Mouse (Mus musculus): Measurements from ENCODE around the gene Lmna. TPM values are rescaled to one million over a fixed set of nuclear protein-coding genes. Genes with fewer than 3 reads are reported as not detected.

Lmna gene
- polyA plus RNA-seq, 1 experiment from 2014 or later, result 78.2 TPM

DNA sequence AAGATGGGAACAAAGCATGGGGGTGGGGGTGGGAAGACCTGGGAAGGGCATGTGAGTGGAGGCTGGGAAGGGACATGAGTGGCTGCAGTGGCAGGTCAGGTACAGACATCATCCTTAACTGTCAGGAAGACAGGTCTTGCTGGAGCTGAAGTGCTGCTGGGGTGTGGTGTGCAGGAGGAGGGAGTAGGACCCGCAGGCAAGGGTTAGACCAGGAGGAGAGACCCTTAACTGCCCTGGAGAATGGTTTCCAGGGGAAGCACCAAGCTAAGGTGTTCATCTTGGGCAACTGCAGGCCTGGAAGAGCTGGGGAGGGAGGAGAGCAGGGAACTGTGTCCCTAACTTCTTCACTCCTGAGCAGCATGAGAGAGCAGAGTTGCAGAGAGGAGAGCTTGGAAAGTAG, 22.4 kb downstream of the Lmna start:
- 82% methylated on average over 1 of the region's 1 CpGs for WGBS (ENCODE audit: insufficient replicate concordance)
- no peak overlapping the region for H3K27ac ChIP-seq (ENCODE audit: low read depth, low read length)
- H3K4me3 ChIP-seq (ENCODE audit: low read depth, low read length), result no peak overlapping the region
- peaks cover 38% of the 10 kb centered on the region for H3K4me1 ChIP-seq (ENCODE audit: control insufficient read depth, insufficient read depth, low read length)
- H3K9ac ChIP-seq (ENCODE audit: low read depth, low read length), result no peak overlapping the region
- ATAC-seq (replicated peaks; ENCODE audit: insufficient number of reproducible peaks, low FRiP score, low TSS enrichment), result no peak
- no peaks in the 10 kb centered on the region for H3K9me3 ChIP-seq (replicated peaks; ENCODE audit: control insufficient read depth, low read length)
- peaks cover 8% of the 10 kb centered on the region; the same call in 1 of the 2 replicates for H3K36me3 ChIP-seq (ENCODE audit: control insufficient read depth, insufficient read depth, low read length)
- peaks cover 42% of the 10 kb centered on the region for H3K27me3 ChIP-seq (ENCODE audit: control insufficient read depth, insufficient read depth, low read length)
- no peak overlapping the region for H3K4me2 ChIP-seq

DNA sequence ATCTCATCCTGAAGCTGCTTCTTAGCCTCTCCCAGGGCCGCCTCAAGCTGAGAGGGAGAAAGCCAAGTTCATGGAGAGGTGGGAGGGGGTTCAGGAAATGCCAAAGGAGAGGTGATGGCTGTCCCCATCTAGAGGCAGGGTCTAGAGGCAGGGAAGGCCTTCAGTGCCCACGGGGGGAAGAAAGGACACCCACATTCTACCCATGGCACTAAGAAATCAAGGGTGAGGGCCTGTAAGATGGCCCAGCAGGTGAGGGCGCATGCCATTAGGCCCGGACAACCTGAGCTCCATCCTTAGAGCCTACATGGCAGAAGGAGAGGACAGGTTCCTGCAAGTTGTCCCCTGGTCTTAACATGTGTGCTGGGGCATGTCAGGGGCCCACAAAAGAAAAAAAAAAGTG, 22.9 kb downstream of the Lmna start:
- H3K36me3 ChIP-seq (ENCODE audit: control insufficient read depth, insufficient read depth, low read length), result peaks cover 8% of the 10 kb centered on the region; the same call in 1 of the 2 replicates
- no peak overlapping the region for H3K9ac ChIP-seq (ENCODE audit: low read depth, low read length)

DNA sequence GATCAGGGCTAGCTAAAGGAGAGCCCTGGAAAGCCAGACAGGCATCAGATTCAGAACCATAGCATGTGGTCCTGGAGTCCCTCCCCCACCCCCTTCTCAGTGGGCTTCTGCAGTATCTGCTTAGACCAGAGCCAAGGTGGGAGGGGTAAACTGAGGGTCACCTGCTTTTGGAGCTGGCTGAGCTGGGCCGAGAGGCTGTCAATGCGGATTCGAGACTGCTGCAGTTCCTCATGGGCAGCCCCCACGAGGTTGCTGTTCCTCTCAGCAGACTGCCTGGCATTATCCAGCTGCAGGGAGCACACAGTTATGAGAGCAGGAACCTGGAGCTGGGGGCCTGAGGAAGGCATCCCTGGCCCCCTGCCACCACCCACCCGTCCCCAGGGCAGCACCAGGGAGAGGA, 23.7 kb downstream of the Lmna start:
- WGBS (ENCODE audit: insufficient replicate concordance), result 74% methylated on average over 5 of the region's 5 CpGs
- Histone ChIP-seq H3K9ac (ENCODE audit: low read depth, low read length) (no peak overlapping the region), H3K27me3 (ENCODE audit: control insufficient read depth, insufficient read depth, low read length) (peaks cover 48% of the 10 kb centered on the region), H3K9me3 (replicated peaks; ENCODE audit: control insufficient read depth, low read length) (no peaks in the 10 kb centered on the region), H3K4me3 (ENCODE audit: low read depth, low read length) (no peak overlapping the region), H3K27ac (ENCODE audit: low read depth, low read length) (no peak overlapping the region), H3K36me3 (ENCODE audit: control insufficient read depth, insufficient read depth, low read length) (peaks cover 8% of the 10 kb centered on the region; the same call in 1 of the 2 replicates), H3K4me2 (no peak overlapping the region), H3K4me1 (ENCODE audit: control insufficient read depth, insufficient read depth, low read length) (peaks cover 32% of the 10 kb centered on the region)
- ATAC-seq (replicated peaks; ENCODE audit: insufficient number of reproducible peaks, low FRiP score, low TSS enrichment), result no peak

More for the DNA sequence above, 22.9 kb downstream of the Lmna start:
- peaks cover 36% of the 10 kb centered on the region for H3K4me1 ChIP-seq (ENCODE audit: control insufficient read depth, insufficient read depth, low read length)
- no peaks in the 10 kb centered on the region for H3K9me3 ChIP-seq (replicated peaks; ENCODE audit: control insufficient read depth, low read length)
- H3K4me2 ChIP-seq, result no peak overlapping the region
- H3K27ac ChIP-seq (ENCODE audit: low read depth, low read length), result no peak overlapping the region
- no peak overlapping the region for H3K4me3 ChIP-seq (ENCODE audit: low read depth, low read length)
- H3K27me3 ChIP-seq (ENCODE audit: control insufficient read depth, insufficient read depth, low read length), result peaks cover 47% of the 10 kb centered on the region
- no peak for ATAC-seq (replicated peaks; ENCODE audit: insufficient number of reproducible peaks, low FRiP score, low TSS enrichment)
- WGBS (ENCODE audit: insufficient replicate concordance), result 72% methylated on average over 4 of the region's 4 CpGs

DNA sequence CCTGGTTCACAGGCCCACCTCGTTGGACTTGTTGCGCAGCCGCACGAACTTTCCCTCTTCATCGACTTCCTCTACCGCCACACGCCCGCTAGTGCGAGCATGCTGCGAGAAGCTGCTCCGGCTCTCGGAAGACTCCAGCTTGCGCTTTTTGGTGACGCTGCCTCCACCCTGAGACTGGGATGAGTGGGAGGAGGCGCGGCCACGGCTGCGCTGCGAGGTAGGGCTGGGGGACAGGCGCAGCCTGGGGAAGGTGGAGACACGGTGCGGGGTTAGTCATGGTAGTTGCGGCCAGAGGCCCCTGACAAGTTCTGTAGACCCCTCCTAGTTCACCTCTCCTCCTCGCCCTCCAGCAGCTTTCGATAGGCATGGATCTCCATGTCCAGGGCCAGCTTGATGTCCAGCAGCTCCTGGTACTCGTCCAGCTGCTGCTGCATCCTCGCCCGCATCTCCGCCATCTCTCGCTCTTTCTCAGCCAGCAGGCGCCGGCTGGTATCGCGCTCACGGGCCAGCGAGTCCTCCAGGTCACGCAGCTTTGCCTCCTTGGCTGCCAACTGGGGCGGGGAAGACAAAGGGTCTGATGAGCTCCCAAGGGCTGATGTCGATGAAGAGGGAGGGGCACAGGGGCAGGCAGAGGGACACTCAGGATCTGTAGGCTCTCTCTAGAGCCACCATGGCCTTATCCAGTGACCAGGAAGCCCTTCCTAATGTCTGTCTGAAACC, 25.0 kb downstream of the Lmna start:
- Histone ChIP-seq H3K4me2 (peak overlapping the region; percentile 55), H3K9me3 (replicated peaks; ENCODE audit: control insufficient read depth, low read length) (no peaks in the 10 kb centered on the region), H3K36me3 (ENCODE audit: control insufficient read depth, insufficient read depth, low read length) (peaks cover 8% of the 10 kb centered on the region; the same call in 1 of the 2 replicates), H3K27ac (ENCODE audit: low read depth, low read length) (no peak overlapping the region), H3K27me3 (ENCODE audit: control insufficient read depth, insufficient read depth, low read length) (peaks cover 52% of the 10 kb centered on the region), H3K4me3 (ENCODE audit: low read depth, low read length) (peak overlapping the region; percentile 29; the same call in 1 of the 2 replicates), H3K9ac (ENCODE audit: low read depth, low read length) (peak overlapping the region; percentile 44; the same call in 1 of the 2 replicates), H3K4me1 (ENCODE audit: control insufficient read depth, insufficient read depth, low read length) (peaks cover 19% of the 10 kb centered on the region)
- 16% methylated on average over 39 of the region's 39 CpGs for WGBS (ENCODE audit: insufficient replicate concordance)
- ATAC-seq (replicated peaks; ENCODE audit: insufficient number of reproducible peaks, low FRiP score, low TSS enrichment), result no peak

DNA sequence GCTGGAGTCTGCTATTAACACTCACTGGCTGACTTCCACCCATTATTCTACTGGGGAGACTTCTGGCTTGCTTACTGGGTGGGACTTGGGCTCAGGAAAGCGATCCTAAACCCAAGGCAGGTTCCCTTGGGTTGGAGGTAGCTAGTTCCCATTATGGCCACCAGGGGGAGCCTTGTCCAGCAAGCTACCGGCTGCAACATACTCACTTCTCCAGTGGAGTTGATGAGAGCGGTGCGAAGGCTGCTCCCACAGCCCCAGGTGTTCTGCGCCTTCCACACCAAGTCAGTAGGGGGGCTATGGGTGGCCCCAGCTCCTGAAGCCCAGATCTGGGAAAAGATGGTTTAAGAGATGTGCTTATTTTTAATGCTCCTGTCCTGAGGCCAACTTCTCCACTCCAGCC, 26.1 kb downstream of the Lmna start:
- Histone ChIP-seq H3K4me1 (ENCODE audit: control insufficient read depth, insufficient read depth, low read length) (peaks cover 9% of the 10 kb centered on the region), H3K9me3 (replicated peaks; ENCODE audit: control insufficient read depth, low read length) (no peaks in the 10 kb centered on the region), H3K27me3 (ENCODE audit: control insufficient read depth, insufficient read depth, low read length) (peaks cover 52% of the 10 kb centered on the region), H3K36me3 (ENCODE audit: control insufficient read depth, insufficient read depth, low read length) (peaks cover 8% of the 10 kb centered on the region; the same call in 1 of the 2 replicates), H3K4me3 (ENCODE audit: low read depth, low read length) (no peak overlapping the region), H3K9ac (ENCODE audit: low read depth, low read length) (no peak overlapping the region), H3K27ac (ENCODE audit: low read depth, low read length) (no peak overlapping the region), H3K4me2 (no peak overlapping the region)
- 10% methylated on average over 5 of the region's 5 CpGs for WGBS (ENCODE audit: insufficient replicate concordance)
- ATAC-seq (replicated peaks; ENCODE audit: insufficient number of reproducible peaks, low FRiP score, low TSS enrichment), result no peak

DNA sequence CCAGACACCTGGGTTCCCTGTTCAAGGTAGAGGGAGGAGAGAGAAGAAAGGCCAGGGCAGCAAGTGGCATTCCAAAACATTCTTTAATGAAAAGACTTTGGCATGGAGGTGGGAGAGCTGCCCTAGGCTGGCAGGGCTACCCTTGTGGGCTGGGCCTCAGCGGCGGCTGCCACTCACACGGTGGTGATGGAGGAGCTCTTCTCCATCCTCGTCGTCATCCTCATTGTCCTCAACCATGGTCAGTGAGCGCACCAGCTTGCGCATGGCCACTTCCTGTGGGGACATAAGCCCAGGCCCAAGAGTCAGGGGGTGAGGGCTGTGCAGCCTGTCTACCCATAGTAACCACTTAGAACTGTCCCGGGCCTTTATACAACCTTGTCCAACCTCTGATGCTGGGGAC, 26.6 kb downstream of the Lmna start:
- no peaks in the 10 kb centered on the region for H3K9me3 ChIP-seq (replicated peaks; ENCODE audit: control insufficient read depth, low read length)
- 72% methylated on average over 8 of the region's 8 CpGs for WGBS (ENCODE audit: insufficient replicate concordance)
- H3K36me3 ChIP-seq (ENCODE audit: control insufficient read depth, insufficient read depth, low read length), result peaks cover 8% of the 10 kb centered on the region; the same call in 1 of the 2 replicates
- H3K4me3 ChIP-seq (ENCODE audit: low read depth, low read length), result no peak overlapping the region
- no peak overlapping the region for H3K9ac ChIP-seq (ENCODE audit: low read depth, low read length)
- H3K27me3 ChIP-seq (ENCODE audit: control insufficient read depth, insufficient read depth, low read length), result peaks cover 52% of the 10 kb centered on the region
- no peak for ATAC-seq (replicated peaks; ENCODE audit: insufficient number of reproducible peaks, low FRiP score, low TSS enrichment)
- no peak overlapping the region for H3K27ac ChIP-seq (ENCODE audit: low read depth, low read length)
- no peak overlapping the region for H3K4me2 ChIP-seq
- peaks cover 7% of the 10 kb centered on the region; the same call in 1 of the 2 replicates for H3K4me1 ChIP-seq (ENCODE audit: control insufficient read depth, insufficient read depth, low read length)

DNA sequence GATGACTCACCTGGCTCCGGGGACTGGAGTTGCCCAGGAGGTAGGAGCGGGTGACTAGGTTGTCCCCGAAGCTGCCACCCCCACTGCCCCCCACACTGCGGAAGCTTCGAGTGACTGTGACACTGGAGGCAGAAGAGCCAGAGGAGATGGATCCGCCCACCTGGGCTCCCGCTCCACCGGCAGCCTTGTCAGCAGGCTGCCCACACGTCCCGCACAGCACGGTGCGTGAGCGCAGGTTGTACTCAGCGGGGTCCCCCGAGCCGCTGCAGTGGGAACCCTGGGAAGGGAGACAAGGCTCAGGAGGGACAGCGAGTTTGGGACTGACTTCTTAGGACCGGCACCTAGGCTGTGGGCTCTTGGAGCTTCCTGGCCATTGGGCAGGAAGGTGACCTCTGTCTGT, 27.4 kb downstream of the Lmna start:
- Histone ChIP-seq H3K36me3 (ENCODE audit: control insufficient read depth, insufficient read depth, low read length) (peaks cover 5% of the 10 kb centered on the region; the same call in 1 of the 2 replicates), H3K4me3 (ENCODE audit: low read depth, low read length) (no peak overlapping the region), H3K9ac (ENCODE audit: low read depth, low read length) (no peak overlapping the region), H3K4me2 (no peak overlapping the region), H3K27me3 (ENCODE audit: control insufficient read depth, insufficient read depth, low read length) (peaks cover 52% of the 10 kb centered on the region), H3K9me3 (replicated peaks; ENCODE audit: control insufficient read depth, low read length) (no peaks in the 10 kb centered on the region), H3K4me1 (ENCODE audit: control insufficient read depth, insufficient read depth, low read length) (peaks cover 10% of the 10 kb centered on the region; the same call in 1 of the 2 replicates), H3K27ac (ENCODE audit: low read depth, low read length) (no peak overlapping the region)
- WGBS (ENCODE audit: insufficient replicate concordance), result 36% methylated on average over 18 of the region's 18 CpGs
- no peak for ATAC-seq (replicated peaks; ENCODE audit: insufficient number of reproducible peaks, low FRiP score, low TSS enrichment)

DNA sequence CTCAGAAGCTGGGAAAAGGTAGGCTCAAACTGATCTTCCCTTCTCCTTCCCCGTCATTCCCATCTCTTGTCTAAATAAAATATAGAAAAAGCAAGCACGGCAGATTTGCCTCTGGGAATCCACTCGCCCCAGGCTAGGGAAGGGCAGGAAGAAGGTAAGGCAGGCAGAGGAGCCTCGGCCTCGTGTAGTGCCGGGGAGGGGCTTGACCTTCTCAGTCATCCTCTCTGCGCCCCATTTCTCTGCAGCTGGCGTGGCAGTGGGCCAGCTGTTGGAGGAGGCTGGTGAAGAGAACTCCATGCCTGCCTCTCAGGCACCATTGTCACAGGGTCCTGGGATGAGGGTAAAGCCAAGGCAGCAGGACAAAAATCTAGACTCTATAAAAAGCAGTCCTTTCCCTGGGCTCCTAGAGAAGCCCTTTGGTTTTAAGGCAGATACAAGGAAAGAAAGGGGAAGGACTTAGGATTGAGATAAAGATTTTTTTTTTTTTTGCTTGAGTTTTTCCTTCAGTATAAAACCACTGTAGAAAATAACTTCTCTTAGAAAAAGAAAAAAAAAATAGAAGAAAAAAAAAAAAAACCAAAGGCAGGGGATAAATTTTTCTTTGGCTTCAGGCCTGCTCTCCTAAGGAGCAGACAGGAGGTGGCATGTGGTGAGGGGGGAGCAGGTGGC, 28.2 kb downstream of the Lmna start:
- Histone ChIP-seq H3K4me2 (no peak overlapping the region), H3K4me3 (ENCODE audit: low read depth, low read length) (no peak overlapping the region), H3K36me3 (ENCODE audit: control insufficient read depth, insufficient read depth, low read length) (peaks cover 3% of the 10 kb centered on the region; the same call in 1 of the 2 replicates), H3K9ac (ENCODE audit: low read depth, low read length) (no peak overlapping the region), H3K27ac (ENCODE audit: low read depth, low read length) (no peak overlapping the region), H3K27me3 (ENCODE audit: control insufficient read depth, insufficient read depth, low read length) (peaks cover 47% of the 10 kb centered on the region), H3K9me3 (replicated peaks; ENCODE audit: control insufficient read depth, low read length) (no peaks in the 10 kb centered on the region), H3K4me1 (ENCODE audit: control insufficient read depth, insufficient read depth, low read length) (peaks cover 10% of the 10 kb centered on the region; the same call in 1 of the 2 replicates)
- no peak for ATAC-seq (replicated peaks; ENCODE audit: insufficient number of reproducible peaks, low FRiP score, low TSS enrichment)
- WGBS (ENCODE audit: insufficient replicate concordance), result 67% methylated on average over 8 of the region's 8 CpGs
